Mouse (Mus musculus) R1 (cell line): ENCODE measurements around the gene Ints3.

Experiments
- DNase-seq: peaks from one replicate; pipeline ENCODE4 v3.0.0-alpha.2; 2018; ENCODE audit warnings: low read depth, low spot score

The Ints3 gene

DNA sequence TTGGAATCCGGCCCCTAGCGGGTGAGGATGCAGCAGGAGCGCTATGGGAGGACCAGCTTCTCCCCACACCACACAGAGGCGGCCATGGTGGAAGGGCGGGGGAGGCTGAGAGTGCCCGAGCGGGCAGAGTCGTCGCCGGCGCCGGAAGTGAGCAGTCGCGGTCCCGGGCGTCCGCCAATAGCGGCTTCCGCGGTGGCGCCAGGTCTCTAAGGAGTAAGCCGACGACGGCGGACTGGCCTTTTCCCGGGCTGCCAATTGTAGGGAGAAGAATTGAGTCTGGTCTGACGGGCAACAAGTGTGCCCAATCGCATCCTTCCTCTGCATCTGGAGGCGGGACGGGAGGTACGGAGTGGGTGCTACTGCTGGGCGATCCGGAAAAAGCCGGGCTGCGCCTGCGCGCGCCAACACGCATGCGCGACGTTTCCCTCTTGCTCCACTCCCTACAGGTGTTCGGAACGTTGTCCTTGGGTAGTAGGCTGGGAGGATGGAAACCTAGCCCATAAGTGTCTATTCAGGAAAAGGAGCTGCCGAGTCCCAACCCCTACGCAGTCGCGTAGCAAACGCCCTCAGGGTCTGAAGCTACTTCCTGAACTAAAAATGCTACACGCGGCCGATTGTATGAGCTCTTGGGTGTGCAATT lies at the start of gene Ints3:
TSS of gene Ints3 (minus strand) at position 242 of the 640 bp plus-strand sequence.
- peak; percentile 100 for DNase-seq

DNA sequence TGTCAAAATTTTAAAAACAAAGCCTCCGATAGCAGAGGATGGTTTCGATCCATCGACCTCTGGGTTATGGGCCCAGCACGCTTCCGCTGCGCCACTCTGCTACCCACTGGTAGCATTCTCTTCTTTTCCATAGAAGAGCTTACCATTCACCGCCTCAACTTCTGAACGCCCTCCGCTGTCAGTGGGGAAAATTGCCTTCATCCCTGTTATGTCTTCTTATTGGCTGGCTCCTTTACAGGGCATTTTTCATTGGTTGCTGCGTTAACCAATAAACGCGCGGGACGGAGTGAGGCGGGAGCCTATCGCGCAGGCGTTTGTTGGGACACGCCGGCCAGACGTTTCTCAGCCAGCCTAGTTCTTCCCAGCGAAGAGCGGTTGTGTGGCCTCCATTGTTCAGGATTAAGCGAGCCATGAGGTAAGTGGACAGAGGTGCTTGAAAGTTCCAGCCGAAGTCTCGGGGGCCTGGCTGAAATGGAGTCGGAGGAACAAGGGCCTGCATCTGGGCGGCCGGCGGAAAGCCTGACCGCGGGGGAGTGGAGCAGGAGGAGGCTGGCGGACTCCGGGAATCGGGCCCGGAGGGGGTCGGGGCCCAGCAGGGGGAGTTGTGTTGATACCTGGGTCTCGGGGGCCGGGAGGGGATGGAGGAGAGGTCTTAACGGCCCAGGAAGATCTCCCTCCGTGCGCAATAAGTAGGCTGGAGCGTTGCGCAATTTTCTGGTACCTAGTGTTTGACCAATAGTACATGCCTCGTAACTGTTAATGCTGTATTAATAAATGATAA lies 42.6 kb upstream of the Ints3 start, which contains the start of gene Ilf2:
TSS of gene Ilf2 (plus strand) at position 296 of the 781 bp plus-strand sequence.
- DNase-seq, result peak; percentile 99

DNA sequence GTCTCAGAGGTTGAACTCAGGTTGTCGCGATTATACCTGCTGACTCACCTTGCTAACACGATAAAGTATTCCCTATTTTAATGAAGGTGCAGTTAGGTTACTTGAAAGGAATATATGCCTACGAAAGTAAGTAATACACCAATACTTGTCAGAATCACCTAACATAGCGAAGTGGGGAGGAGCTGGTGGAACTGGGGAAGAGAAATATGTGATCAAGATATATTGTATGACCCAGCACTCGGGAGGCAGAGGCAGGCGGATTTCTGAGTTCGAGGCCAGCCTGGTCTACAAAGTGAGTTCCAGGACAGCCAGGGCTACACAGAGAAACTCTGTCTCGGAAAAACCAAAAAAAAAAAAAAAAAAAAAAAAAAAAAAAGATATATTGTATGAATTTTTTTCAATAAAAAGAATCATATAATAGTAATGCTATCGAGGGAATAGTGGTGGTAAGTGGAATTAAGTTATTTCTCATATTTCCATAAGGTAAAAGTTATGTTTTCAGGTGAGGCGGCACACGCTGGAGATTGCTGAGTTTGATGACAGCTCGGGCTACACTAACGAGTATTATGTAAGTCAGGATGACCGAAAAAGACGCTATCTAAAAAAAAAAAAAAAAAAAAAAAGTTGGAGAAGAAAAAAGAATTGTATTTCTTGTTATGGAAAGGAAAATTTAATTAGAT lies 41.9 kb upstream of the Ints3 start:
- DNase-seq, result no peak

DNA sequence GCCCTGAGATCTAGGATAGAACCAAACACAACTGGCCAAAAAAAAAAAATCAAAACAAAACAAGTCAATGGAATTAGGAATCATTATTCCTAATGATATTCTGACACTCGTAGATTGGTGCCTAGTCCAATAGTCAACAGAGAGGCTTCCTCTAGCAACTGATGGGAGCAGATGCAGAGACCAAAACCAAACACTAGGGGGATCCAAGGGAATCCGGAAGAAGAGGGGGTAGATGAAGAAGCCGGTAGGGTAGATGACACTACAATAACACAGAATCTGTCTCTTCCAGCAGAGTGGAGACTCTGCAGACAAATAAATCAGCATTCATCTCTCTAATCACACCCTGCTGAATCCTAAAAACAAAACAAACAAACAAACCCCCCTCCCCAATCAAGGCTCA lies 38.8 kb upstream of the Ints3 start:
- DNase-seq, result peak; percentile 82

DNA sequence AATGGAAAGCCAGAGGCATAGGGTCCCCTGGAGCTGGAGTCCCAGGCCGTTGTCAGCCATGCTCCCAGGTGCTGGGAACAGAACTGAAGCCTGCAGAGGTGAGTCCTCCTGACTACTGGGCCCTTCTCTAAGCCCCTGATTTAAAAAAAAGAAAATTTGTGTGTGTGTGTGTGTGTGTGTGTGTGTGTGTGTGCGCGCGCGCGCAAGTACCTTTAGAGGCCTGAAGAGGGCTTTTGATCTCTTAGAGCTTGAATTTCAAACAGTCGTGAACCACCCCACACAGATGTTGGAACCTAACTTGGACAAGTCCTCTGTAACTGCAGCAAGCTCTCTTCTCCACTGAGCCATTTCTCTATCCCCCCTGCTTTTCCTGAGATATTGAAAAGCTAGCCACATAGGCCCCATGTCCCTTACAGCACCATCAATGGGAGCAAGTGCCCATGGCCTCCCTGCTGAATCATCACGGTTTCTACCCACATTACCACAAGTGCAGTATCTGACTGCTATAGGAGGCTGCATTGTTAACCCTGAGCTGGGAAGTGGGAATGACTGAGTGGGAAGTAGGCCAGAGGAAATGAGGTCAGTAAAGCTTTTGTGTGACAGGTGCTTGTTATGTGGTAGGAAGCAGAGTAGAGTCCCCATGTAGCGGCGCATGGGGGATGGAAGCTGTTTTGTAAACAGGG lies 34.3 kb upstream of the Ints3 start:
- no peak for DNase-seq

DNA sequence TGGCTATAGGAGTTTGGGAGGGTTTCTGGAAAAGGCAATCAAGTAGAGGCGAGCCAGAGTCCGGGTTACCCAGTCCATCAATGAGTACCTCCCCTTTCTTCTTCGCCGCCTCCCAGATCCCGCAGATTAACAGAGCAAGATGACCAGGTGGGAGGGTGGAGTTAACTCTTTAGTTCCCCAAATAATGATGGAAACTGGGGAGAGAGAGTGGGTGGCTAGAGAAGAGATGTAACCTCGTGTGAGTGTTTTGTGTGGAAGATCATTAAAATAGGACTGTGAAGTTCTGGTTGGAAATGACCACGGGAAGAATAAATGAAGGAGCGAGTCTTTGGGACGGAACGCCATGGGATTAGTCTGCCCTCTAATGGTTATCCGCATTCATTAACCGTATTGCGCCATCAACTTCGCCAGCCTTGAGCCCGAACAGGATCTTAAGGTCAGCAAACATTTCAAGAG lies 32.9 kb upstream of the Ints3 start:
- peak; percentile 90 for DNase-seq

DNA sequence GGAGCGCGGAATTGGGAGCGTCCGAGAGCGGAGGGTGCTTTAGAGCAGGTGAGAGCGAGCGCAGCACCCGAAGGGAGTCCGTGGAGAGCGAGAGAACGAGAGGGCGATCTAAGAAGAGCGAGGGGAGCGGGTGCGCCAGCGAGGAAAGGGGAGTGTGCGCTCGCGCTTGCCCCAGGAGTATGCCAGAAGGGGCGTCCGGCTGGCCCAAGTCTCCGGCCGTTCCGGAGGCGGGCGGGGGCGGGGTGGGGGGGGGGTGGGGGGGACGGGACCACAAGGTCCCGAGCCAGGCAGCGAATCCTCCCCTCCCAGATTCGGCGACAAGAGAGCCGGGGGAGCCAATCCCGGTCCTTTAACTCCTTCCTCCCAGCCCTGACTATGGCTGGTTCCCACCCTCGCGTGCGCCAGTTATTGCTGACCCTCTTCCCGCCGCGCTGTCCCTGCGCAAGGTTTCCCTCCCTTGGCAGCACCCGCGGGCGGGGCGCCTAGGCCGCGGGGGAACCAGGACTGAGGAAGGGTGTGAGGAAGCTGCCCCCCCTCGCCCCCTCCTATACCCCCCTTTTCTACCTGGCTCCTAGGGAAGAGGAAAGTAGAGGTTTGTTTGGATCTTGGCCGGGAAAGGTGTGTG lies 32.4 kb upstream of the Ints3 start, which contains the start of gene Npr1:
TSS of gene Npr1 (minus strand) at position 181 of the 625 bp plus-strand sequence.
- DNase-seq, result peak; percentile 73

DNA sequence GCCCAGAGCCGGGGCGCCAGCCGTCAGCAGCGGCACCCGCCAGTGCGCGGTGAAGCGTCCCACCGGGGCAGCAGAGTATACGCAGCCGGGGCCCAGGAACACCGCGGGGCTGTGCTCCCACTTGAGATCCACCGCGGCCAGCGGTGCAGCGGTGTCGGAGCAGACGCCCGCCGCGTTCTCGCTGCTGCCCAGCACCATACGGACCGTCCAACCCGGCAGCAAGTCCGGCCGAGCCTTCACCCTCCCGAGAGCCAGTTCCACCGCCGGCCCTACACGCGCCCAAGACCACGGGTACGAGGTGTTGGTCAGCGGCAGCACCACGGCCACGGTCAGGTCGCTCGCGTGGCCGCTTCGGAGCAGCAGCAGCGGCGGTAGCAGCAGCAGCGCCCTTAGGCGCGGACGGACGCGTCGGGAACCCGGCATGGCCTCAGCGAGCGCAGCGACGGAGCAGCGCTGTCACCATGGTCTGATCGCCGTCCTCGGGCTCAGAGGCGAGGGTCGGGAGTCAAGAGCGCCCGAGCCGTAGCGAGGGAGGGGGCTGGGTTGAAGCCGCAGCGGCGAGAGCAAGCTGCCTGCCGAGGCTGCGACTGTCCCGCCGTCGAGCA lies 31.8 kb upstream of the Ints3 start:
- no peak for DNase-seq

DNA sequence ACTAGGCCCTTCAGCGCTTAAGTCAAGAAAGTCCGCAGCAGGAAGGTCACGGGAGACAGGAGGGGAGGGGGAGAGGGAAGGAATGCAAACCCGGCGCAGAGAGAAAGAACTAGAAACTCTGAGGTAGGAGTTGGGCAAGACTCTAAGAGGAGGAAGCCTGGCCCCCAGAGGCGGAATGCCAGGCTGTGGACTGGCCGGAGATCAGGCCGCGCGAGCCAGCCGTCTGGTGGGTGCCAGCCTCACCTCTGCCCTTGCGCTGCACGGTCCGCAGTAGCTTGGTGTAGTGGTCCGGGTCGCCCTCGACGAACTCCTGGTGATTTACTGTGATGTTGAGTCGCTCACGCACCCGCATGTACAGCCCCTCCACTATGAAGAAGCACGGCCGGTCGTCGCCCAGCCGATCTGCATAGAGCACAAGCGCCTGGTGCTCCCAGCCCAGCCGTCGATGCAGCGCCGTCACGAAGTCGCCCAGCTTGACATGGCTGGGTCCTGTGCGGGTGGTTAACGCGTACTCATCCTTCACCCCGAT lies 31.2 kb upstream of the Ints3 start:
- peak; percentile 69 for DNase-seq

DNA sequence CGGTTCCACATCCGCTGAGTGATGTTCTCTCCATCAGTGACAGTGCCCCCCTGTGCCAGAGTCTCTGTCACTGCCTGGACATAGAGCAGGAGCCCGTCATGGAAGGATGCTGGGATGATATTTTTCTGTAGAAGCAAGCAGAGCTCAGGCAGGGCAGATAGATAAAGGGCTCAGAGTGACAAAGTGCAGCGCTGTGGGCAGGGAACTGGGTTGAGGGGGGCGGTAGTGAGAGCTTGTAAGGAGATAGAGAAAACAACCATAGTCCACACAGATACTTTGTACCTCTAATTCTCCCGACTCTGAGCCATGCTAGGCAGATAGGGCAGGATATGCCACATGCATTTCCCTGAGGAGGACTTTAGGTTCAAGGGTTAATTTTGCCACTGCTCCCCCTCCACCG lies 29.2 kb upstream of the Ints3 start:
- DNase-seq, result no peak

DNA sequence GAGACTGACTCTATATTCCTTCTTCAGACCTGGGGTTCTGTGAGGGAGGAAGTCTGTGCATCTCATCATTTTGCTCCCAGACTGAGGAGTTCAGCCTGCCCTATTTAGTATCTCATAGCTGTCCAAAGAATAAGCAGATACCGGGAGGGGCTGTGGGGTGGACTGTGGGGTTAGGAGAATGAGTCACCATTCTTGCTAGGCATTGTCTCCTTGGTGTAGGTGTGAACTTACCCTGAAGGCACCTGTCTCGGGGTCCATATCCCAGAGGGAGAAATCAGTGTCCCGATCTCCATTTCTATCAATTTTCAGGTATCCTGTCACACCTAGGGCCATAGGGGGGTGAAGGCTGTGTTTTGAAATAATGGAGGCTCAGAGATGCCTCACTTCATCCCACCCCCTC lies 28.5 kb upstream of the Ints3 start:
- no peak for DNase-seq

DNA sequence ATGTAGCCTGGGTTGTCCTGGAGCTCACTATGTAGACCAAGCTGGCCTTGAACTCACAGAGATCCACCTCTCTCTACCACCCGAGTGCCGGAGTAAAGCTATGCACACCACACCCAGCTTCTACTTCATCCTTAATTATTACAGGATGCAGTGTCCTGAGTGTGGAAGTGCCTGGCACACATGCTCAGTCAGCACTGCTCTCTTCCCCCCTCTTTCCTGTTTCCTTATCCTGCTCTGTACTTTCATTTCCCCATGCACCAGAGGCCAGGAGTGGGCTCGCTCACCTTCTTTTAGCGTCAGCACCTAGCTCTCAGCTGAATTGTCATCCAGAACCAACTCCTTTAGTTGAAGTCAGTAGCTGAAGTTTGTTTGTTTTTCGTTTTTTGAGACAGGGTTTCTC lies 26.9 kb upstream of the Ints3 start:
- DNase-seq, result no peak

DNA sequence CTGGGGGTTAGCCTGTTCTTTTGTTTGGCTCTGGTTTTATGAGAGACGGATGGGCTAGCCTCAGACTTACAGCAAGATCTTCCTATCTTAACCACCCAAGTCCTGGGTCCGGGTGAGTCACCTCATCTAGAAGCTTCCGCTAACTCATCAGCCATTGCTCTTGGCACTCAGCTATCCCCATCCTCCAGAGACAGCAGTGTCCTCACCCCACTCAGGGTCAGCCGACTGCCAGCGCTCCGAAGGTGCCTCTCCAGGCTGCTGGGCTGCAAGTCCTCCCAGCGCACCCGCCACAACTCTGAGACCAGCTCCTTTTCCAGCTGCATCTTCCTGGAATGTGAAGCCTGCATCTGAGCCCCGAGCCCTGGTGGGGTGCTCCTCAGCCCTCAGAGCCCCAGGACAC lies 26.3 kb upstream of the Ints3 start:
- no peak for DNase-seq

DNA sequence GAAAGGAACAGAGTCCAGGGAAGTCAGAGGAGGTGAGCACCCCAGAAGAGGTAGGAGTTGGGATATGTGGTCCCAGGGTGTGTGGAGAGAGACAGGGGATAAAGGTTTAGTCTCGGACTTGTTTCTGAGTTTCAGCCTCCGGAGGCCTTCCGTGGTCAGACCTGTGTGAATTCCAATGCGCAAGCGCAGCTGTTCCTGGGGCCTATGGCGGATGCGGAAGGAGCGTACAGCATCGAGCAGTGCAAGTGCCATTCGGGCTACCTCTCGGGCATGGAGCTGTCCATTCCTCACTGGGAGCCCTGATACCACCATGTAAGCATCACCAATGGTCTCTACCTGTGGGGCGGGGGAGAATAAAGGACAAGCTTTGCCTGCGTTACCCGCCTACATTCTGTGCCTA lies 21.5 kb upstream of the Ints3 start:
- DNase-seq, result peak; percentile 86

DNA sequence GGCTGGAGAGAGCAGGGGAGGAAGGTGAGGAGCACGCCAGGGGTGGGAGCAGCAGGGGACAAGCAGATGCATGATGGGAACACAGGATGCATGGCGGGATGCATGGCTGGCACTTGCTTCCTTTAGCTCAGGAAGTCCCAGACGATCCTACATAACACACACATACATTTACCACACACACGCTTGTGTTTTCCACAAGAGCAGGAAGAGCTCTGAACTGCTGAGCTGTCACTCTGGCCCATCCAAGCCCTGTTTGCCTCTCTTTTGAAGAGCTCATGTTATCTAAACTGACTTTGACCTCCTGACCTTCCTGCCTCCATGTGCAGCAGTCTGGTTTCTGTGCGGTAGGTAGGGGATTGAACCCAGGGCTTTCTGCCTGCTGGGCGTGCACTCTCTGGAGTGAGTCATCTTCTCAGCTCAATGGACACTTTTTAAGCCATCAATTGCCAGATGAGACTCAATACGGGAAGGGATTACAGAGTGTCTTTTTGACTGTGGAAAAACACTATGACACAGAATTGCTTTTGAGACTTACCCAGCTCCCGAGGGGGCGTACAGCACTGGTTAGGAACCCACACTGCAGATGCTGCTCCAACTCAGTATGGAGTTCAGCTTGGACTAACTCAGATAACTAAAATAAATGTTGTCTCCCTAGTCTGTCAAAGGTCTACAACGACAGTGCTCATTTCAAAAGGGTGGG lies 18.1 kb upstream of the Ints3 start:
- DNase-seq, result peak; percentile 86

DNA sequence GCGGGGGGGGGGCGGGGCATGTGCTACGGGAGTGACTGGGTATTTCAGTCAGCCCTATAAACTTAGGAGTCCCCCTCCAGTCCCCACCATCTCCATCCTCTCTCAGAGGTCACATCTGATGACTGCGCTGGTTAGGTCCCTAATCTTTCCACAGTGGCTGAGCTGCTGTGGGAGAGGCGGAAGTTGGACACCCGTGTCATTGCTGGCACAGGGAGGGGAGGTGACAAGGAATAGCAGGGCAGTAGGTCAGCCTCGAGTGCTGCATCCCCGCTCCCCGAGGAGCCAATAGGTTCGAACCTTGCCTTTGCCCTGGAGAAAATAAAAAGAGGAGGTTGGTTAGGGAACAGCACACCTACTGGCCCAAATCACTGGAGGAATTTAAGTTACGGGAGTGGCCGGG lies 17.5 kb upstream of the Ints3 start:
- DNase-seq, result no peak

DNA sequence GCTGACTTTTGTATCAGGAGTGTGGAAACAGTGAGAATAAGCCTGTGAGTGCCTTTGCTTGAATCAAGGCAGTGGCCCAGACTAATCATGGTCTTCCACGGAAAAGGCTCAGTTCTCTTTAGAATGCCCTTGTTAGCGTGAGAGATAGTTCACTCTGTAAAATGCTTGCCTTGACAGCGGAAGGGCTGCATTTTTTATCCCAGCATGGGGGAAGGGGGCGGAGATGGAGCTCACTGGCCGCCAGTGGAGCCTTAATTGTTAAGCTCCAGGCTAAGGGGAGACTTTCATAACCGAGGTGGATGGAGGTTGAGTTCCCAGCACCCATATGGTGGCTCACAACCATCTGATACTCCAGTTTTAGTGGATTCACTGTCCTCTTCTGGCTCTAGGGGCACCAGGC lies 15.2 kb upstream of the Ints3 start:
- peak; percentile 80 for DNase-seq

DNA sequence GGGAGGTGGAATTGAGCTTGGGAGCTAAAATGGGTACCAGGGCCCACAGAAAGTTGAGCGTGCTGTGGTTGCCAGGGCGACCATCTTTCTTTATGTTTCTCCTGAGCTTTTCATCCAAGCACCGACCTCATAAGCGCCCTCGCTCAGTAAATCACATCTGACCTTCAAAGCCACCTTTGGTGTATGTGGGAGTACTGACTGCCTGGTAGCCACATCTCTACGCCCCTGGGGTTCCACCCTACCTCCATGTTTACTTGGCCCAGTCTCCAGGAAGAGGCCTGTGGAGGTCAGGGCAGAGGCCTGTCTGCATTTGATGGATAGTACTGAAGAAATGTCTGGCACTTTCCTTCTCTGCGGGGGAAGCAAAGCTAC lies 13.7 kb upstream of the Ints3 start:
- DNase-seq, result peak; percentile 89

DNA sequence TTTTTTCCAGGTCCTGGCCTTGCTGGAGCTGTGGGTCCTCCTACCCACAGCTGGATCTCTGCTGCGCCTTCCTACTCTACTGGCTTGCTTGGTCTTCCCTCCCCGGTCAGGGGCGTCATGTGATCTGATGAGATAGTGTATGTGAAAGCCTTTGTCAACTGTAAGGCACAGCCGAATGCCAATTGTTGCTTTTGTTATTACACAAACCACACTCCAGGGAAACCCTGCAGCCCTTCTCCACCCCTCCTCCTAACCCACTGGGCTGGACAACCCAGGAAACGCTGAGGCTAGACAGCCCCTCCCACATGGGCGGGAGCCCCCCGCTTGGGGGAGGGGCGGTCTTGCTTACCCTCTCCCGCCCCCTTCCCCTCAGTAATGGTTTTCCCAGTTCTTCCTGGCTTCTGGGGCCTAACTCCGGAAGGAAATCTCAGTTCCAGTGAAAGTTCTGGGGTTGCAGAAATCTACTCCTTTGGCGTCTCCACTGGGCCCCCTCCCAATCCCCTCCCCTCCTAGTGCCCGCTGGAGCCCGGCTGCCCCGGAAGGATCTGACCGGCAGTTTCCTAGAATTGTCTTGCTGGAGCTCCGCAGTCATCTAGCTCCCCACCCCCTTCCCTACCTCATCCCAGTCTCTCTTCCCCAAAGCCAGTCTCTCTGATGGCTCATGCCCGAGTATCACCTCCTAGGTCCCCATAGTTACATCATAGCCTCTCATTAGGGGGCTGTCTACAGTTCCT lies 13.1 kb upstream of the Ints3 start:
- DNase-seq, result peak; percentile 100
